Comparison of ENCODE assay signal across 8 mouse cellular contexts in the genomic region with DNA sequence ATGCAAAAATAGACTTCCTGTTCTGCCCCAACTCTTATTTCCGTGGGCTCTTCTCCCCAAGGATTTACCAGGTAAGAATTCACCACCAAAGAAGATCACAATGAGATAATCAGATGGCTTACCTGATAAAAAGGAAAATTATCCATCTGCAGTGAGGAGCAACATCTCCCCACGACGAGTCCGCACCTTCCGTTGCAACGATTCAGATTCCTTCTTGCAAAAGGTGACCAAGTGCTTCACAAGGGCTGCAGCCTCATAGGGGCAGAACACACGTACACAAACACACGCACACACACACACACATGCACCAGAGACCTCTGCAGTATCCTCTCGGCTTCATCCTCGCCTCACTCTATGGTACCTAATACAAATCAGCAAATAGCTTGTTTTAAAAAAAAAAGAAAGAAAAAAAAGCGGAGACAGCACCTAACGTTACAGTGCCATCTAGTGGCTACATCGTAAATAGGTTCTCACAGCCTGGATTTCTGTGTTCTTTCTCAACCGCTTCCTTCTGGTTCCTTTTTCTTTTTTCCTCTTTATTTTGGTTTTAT. TPM values are rescaled to one million over a fixed set of nuclear protein-coding genes. Genes with fewer than 3 reads are reported as not detected.
A peak's percentile ranks its signal among the peaks of the same experiment; 100 is the strongest.
DNase-seq lines count a peak whose midpoint lies in the region; ATAC-seq and TF ChIP-seq lines count a peak whose summit lies in the region.

No protein-coding gene starts in this region.

- H3K4me3 ChIP-seq in embryonic facial prominence, embryonic 11.5 days (ENCODE audit: low read depth, low read length) = peak overlapping the region; percentile 39
- peak overlapping the region; percentile 75 for H3K4me3 ChIP-seq in layer of hippocampus, adult 2 months
- H3K4me3 ChIP-seq in lung, embryonic 16.5 days (ENCODE audit: low read length) = peak overlapping the region; percentile 54

- TF ChIP-seq CTCF in layer of hippocampus, adult 2 months (conservative IDR thresholded peaks at IDR 0.05) = peak; percentile 93

- H3K36me3 ChIP-seq in embryonic facial prominence, embryonic 11.5 days (replicated peaks; ENCODE audit: control insufficient read depth, insufficient read depth, low read depth, low read length) = no peaks in the 10 kb centered on the region
- H3K36me3 ChIP-seq in lung, embryonic 16.5 days (ENCODE audit: control insufficient read depth, insufficient read depth, low read length) = no peaks in the 10 kb centered on the region

- ATAC-seq in embryonic facial prominence, embryonic 11.5 days (replicated peaks; ENCODE audit: insufficient number of reproducible peaks, low FRiP score, low TSS enrichment, low read depth) = peak; percentile 78
- ATAC-seq in lung, embryonic 16.5 days (ENCODE audit: low read depth) = peak; percentile 59; the same call in 1 of the 2 replicates

- H3K4me1 ChIP-seq in embryonic facial prominence, embryonic 11.5 days (ENCODE audit: control insufficient read depth, insufficient read depth, low read length) = no peaks in the 10 kb centered on the region
- no peaks in the 10 kb centered on the region; the same call in 1 of the 2 replicates for H3K4me1 ChIP-seq in lung, embryonic 16.5 days (replicated peaks; ENCODE audit: control insufficient read depth, insufficient read depth, low read length)

- no peaks in the 10 kb centered on the region for H3K9me3 ChIP-seq in embryonic facial prominence, embryonic 11.5 days (replicated peaks; ENCODE audit: control insufficient read depth, low read length)
- H3K9me3 ChIP-seq in lung, embryonic 16.5 days (ENCODE audit: control insufficient read depth, low read length) = no peaks in the 10 kb centered on the region

- peak; percentile 49 for DNase-seq in CD4-positive helper T cell, adult 2 months (ENCODE audit: low read depth, low spot score)
- peak; percentile 52 for DNase-seq in R1 (ENCODE audit: low read depth, low spot score)
- peak; percentile 80 for DNase-seq in embryonic facial prominence, embryonic 11.5 days (ENCODE audit: low spot score)
- DNase-seq in heart, postnatal 10 days = peak; percentile 32 to 60
- DNase-seq in layer of hippocampus, adult 2 months (ENCODE audit: low spot score in 2 of 2) = peak; percentile 58 to 73
- peak; percentile 25 for DNase-seq in retina, postnatal 7 days (ENCODE audit: low read depth, low spot score)
- no peak for DNase-seq in urinary bladder, adult 2 months (ENCODE audit: low spot score)

- intact Hi-C loops in heart, postnatal 10 days (cut with DNase I) = loop anchor here (1.0 to 10.0 kb wide), 4 partner anchors 74 to 1013 kb away; no protein-coding TSS in a partner anchor

- H3K4me2 ChIP-seq in embryonic facial prominence, embryonic 11.5 days (ENCODE audit: low read depth, low read length) = peak overlapping the region; percentile 54
- peak overlapping the region; percentile 76 for H3K4me2 ChIP-seq in lung, embryonic 16.5 days (ENCODE audit: low read depth, low read length)

- H3K27me3 ChIP-seq in embryonic facial prominence, embryonic 11.5 days (ENCODE audit: control insufficient read depth, insufficient read depth, low read length) = no peaks in the 10 kb centered on the region
- H3K27me3 ChIP-seq in lung, embryonic 16.5 days (ENCODE audit: control insufficient read depth, insufficient read depth, low read depth, low read length) = peaks cover 17% of the 10 kb centered on the region

- peak overlapping the region; percentile 48 for H3K9ac ChIP-seq in embryonic facial prominence, embryonic 11.5 days (replicated peaks; ENCODE audit: low read length)
- peak overlapping the region; percentile 21; the same call in 1 of the 2 replicates for H3K9ac ChIP-seq in lung, embryonic 16.5 days (ENCODE audit: low read length)

- under 1% methylated on average over 14 of the region's 14 CpGs for WGBS in embryonic facial prominence, embryonic 11.5 days
- 1% methylated on average over 14 of the region's 14 CpGs for WGBS in lung, embryonic 16.5 days

- no peak overlapping the region for H3K27ac ChIP-seq in embryonic facial prominence, embryonic 11.5 days (replicated peaks; ENCODE audit: low read depth, low read length)
- peak overlapping the region; percentile 95 for H3K27ac ChIP-seq in layer of hippocampus, adult 2 months
- H3K27ac ChIP-seq in lung, embryonic 16.5 days (ENCODE audit: low read length) = no peak overlapping the region

RNA-seq across cellular contexts. Expression of a gene that starts 30.8 kb away (rescaled TPM):
- polyA plus RNA-seq in embryonic facial prominence, embryonic 11.5 days (2014; fragmentation: Nextera tagmentation; extraction: Ambion mirVana) = 0.85 and 1.4 TPM in 2 replicates
- under 1 TPM; 0.05 TPM for total RNA-seq in heart, postnatal 10 days (2021)
- total RNA-seq in layer of hippocampus, adult 2 months (2021) = 10 to 100 TPM; 62.2 to 63.7 TPM
- 0.05 and 0.33 TPM in 2 replicates for polyA plus RNA-seq in lung, embryonic 16.5 days (2015; fragmentation: Nextera tagmentation; extraction: Ambion mirVana)
- polyA plus RNA-seq in urinary bladder, adult 2 months (2012; rRNA removed) = 0.18 TPM in 2 replicates
